ENCODE assay signal across 8 mouse cellular contexts in genomic region chr4:133039832-133040231, GRCm38 (mm10). TPM values are rescaled to one million over a fixed set of nuclear protein-coding genes. Genes with fewer than 3 reads are reported as not detected.
DNase-seq lines count a peak whose midpoint lies in the region; ATAC-seq lines count a peak whose summit lies in the region.

No protein-coding gene starts in this region.

- peak overlapping the region; percentile 94 for H3K4me2 ChIP-seq in lung, embryonic 15.5 days
- peak overlapping the region; percentile 99 for H3K4me2 ChIP-seq in neural tube, embryonic 15.5 days

- DNase-seq in adrenal gland, postnatal 36 days, result peak; percentile 30 to 55
- DNase-seq in adrenal gland, adult 18-20 months (ENCODE audit: low spot score in 2 of 2), result no peak
- no peak for DNase-seq in lung, postnatal 10 days
- no peak for DNase-seq in limb, embryonic 10.5 days (ENCODE audit: low spot score)
- no peak for DNase-seq in spleen, postnatal 10 days (ENCODE audit: low spot score in 2 of 2)

- H3K27ac ChIP-seq in lung, embryonic 15.5 days, result peak overlapping the region; percentile 95
- H3K27ac ChIP-seq in limb, embryonic 10.5 days, result peak overlapping the region; percentile 93
- H3K27ac ChIP-seq in neural tube, embryonic 15.5 days (replicated peaks), result no peak overlapping the region; the same call in 1 of the 2 replicates

- ATAC-seq in lung, embryonic 15.5 days (ENCODE audit: borderline replicate concordance, extremely low read depth, low FRiP score, low TSS enrichment), result no peak
- no peak for ATAC-seq in neural tube, embryonic 15.5 days (ENCODE audit: low FRiP score)
- no peak for ATAC-seq in CD4-positive, CD25-positive, alpha-beta regulatory T cell, adult 4 months

- WGBS in lung, embryonic 15.5 days, result 16% methylated on average over 18 of the region's 18 CpGs
- WGBS in limb, embryonic 10.5 days, result 1% methylated on average over 18 of the region's 18 CpGs
- 13% methylated on average over 18 of the region's 18 CpGs for WGBS in neural tube, embryonic 15.5 days

- H3K9me3 ChIP-seq in lung, embryonic 15.5 days, result no peaks in the 10 kb centered on the region
- H3K9me3 ChIP-seq in limb, embryonic 10.5 days (replicated peaks), result no peaks in the 10 kb centered on the region
- H3K9me3 ChIP-seq in neural tube, embryonic 15.5 days (replicated peaks), result no peaks in the 10 kb centered on the region

- H3K4me3 ChIP-seq in lung, embryonic 15.5 days, result peak overlapping the region; percentile 60
- H3K4me3 ChIP-seq in limb, embryonic 10.5 days, result peak overlapping the region; percentile 79
- peak overlapping the region; percentile 53 for H3K4me3 ChIP-seq in neural tube, embryonic 15.5 days (replicated peaks)

- H3K9ac ChIP-seq in lung, embryonic 15.5 days, result peak overlapping the region; percentile 67; the same call in 1 of the 2 replicates
- H3K9ac ChIP-seq in neural tube, embryonic 15.5 days (replicated peaks), result 0 out of 2 replicates have a peak overlapping the region, but pooled peaks have one; percentile 7

- no peaks in the 10 kb centered on the region for H3K36me3 ChIP-seq in lung, embryonic 15.5 days
- peaks cover 17% of the 10 kb centered on the region; the same call in 1 of the 2 replicates for H3K36me3 ChIP-seq in limb, embryonic 10.5 days
- no peaks in the 10 kb centered on the region for H3K36me3 ChIP-seq in neural tube, embryonic 15.5 days

- peaks cover 82% of the 10 kb centered on the region for H3K4me1 ChIP-seq in lung, embryonic 15.5 days
- peaks cover 91% of the 10 kb centered on the region for H3K4me1 ChIP-seq in limb, embryonic 10.5 days
- peaks cover 89% of the 10 kb centered on the region for H3K4me1 ChIP-seq in neural tube, embryonic 15.5 days

- no peaks in the 10 kb centered on the region for H3K27me3 ChIP-seq in lung, embryonic 15.5 days
- H3K27me3 ChIP-seq in limb, embryonic 10.5 days (ENCODE audit: low read depth, poor library complexity, severe bottlenecking), result peaks cover 8% of the 10 kb centered on the region; the same call in 1 of the 2 replicates
- no peaks in the 10 kb centered on the region for H3K27me3 ChIP-seq in neural tube, embryonic 15.5 days (replicated peaks)

RNA-seq across cellular contexts. Expression of gene Ahdc1, which starts 28.8 kb away (rescaled TPM):
- total RNA-seq in adrenal gland, postnatal 36 days (2021), result 10 to 100 TPM; 63.7 to 74.1 TPM
- 10 to 100 TPM; 72.1 to 86.9 TPM for total RNA-seq in adrenal gland, adult 18-20 months (2021)
- 8.5 and 10.5 TPM in 2 replicates for polyA plus RNA-seq in lung, embryonic 15.5 days (2015; fragmentation: Nextera tagmentation; extraction: Ambion mirVana)
- 13.0 and 13.8 TPM in 2 replicates for polyA plus RNA-seq in limb, embryonic 10.5 days (2016; fragmentation: Nextera tagmentation; extraction: Ambion mirVana)
- polyA plus RNA-seq in neural tube, embryonic 15.5 days (2015; fragmentation: Nextera tagmentation; extraction: Ambion mirVana), result 11.0 TPM in 2 replicates
- 1 to 10 TPM; 2.6 to 3.7 TPM for polyA plus RNA-seq in CD4-positive, CD25-positive, alpha-beta regulatory T cell, adult 4 months (2017; shearing (Covaris generic))

Comparison
In these comparisons a context has a peak if more than half of its experiments do, and no peak if none do; other contexts are left out.
1. DNase-seq: peak in adrenal gland, postnatal 36 days (2 of 2); none in adrenal gland, adult 18-20 months (0 of 2), lung, postnatal 10 days (single experiment), limb, embryonic 10.5 days (single experiment) and spleen, postnatal 10 days (0 of 2).
2. Peak in every context shown above with its lines, with median percentiles within 50 percentile points of each other: H3K4me3 ChIP-seq.